ENCODE assay signal across 10 mouse cellular contexts in the genomic region with DNA sequence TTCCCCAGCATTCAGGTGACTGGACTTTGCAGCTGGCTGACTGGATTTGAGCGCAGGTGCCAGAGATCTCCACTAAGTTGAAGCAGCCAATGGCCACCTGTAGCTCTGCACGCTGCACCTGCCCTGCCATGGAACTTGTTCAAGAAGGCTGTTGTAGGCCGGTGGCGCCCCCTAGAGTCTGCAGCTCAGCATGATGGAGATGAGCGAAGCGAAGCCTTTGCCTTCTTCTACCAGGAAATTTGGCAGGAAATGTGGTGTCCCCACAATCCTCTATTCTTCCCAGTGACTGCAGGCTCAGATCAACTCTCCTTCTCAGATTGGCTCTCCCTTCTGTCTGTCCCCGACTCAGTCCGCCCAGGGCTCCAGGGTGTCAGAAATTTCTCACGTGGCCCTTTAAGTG. TPM values are rescaled to one million over a fixed set of nuclear protein-coding genes. Genes with fewer than 3 reads are reported as not detected.
DNase-seq lines count a peak whose midpoint lies in the region; ATAC-seq lines count a peak whose summit lies in the region.
"Had no signal": no experiment of that assay in that cellular context is flagged by ENCODE, and none has a peak within 500 bp of the region (broad histone marks: within the 10 kb centered on the region; RNA-seq: fewer than 3 reads in every experiment).

No protein-coding gene starts in this region.

- intact Hi-C loops in left cerebral cortex, postnatal 25 days (cut with DNase I): loop anchor here (5.0 to 10.0 kb wide), 5 partner anchors 172 to 740 kb away; no protein-coding TSS in a partner anchor

- ATAC-seq in cerebellum, adult (ENCODE audit: insufficient number of reproducible peaks, low FRiP score, low TSS enrichment): no peak

- peak; percentile 17 for DNase-seq in cerebellum, adult 11 months
- DNase-seq in brain, adult 2 months (ENCODE audit: low read depth, low spot score): peak; percentile 92
- peak; percentile 69 to 78 for DNase-seq in frontal cortex, postnatal 14 days (ENCODE audit: low spot score in 2 of 2)
- peak; percentile 84 to 91 for DNase-seq in left cerebral cortex, postnatal 25 days (ENCODE audit: low spot score in 2 of 2)
- DNase-seq in right cerebral cortex, adult 2 months (ENCODE audit: low spot score in 2 of 2): peak; percentile 85 to 86
- DNase-seq in spleen, postnatal 10 days (ENCODE audit: low spot score in 2 of 2): no peak
- no peak for DNase-seq in heart, adult 18-20 months

RNA-seq across cellular contexts. Expression of gene Tmem132d, which starts 4.0 kb away (rescaled TPM):
- total RNA-seq in left cerebral cortex, postnatal 25 days (2021): 10 to 100 TPM; 49.4 to 59.1 TPM
- not detected for total RNA-seq in heart, adult 18-20 months (2021)
- total RNA-seq: common myeloid progenitor, adult 5-6 weeks; liver, adult 2 months had no signal

Comparison
In these comparisons a context has a peak if more than half of its experiments do, and no peak if none do; other contexts are left out.
1. DNase-seq: peak in cerebellum, adult 11 months (single experiment), brain, adult 2 months (single experiment), frontal cortex, postnatal 14 days (2 of 2), left cerebral cortex, postnatal 25 days (2 of 2) and right cerebral cortex, adult 2 months (2 of 2); none in spleen, postnatal 10 days (0 of 2) and heart, adult 18-20 months (0 of 2).
2. RNA of gene Tmem132d, which starts 4.0 kb away (total RNA-seq): 49.4 to 59.1 TPM in left cerebral cortex, postnatal 25 days; not detected in heart, adult 18-20 months; every median in the first group is over 10 times any median in the second.